Mouse (Mus musculus): ENCODE data around the gene Hmcn1. TPM values are rescaled to one million over a fixed set of nuclear protein-coding genes. Genes with fewer than 3 reads are reported as not detected.

The Hmcn1 gene
- total and polyA plus RNA-seq, 3 experiments: not detected

DNA sequence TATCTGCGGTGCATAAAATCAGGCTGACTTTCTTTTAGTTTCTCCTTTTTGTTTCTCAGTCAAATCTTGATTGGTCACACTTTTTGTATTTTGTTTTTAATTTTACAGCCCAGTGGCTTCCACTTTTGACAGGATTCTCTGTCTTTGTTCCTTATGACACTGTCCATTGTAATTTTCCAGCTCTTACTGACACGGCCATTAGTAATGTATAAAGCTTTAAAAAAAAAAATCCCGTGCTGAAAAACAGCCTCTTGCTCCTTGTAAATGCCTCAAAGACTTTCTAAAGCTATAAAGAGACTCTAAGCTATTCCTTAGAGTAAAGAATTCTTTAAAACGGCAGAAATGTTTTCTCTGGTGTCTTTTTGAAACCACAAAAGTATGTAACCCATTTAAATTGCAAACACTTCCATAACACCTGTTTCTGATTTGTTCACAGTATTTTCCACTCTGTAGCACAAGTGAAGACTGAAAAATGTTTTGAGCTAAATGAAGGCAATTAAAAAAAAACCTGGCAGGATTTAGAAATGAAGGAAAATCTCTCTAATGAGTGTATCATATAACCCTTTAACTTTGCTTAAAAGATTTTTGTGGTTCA is 422.6 kb downstream of the Hmcn1 start:
- Histone ChIP-seq H3K36me3 (ENCODE audit: control insufficient read depth in 1 of 2, insufficient read depth in 2 of 2, low read length in 2 of 2) (no peaks in the 10 kb centered on the region), H3K27ac (ENCODE audit: control insufficient read depth, low read depth, low read length) (no peak overlapping the region), H3K9me3 (replicated peaks; ENCODE audit: insufficient read depth, low read length) (no peaks in the 10 kb centered on the region), H3K4me3 (ENCODE audit: control insufficient read depth in 1 of 2, insufficient read depth in 1 of 2, low read depth in 2 of 2, low read length in 2 of 2) (no peak overlapping the region), H3K4me1 (ENCODE audit: control insufficient read depth in 1 of 2, insufficient read depth in 2 of 2, low read length in 2 of 2) (no peaks in the 10 kb centered on the region), H3K9ac (ENCODE audit: control insufficient read depth, low read depth, low read length, poor library complexity, severe bottlenecking) (no peak overlapping the region), H3K27me3 (ENCODE audit: control insufficient read depth in 1 of 2, insufficient read depth in 2 of 2, low read length in 2 of 2) (no peaks in the 10 kb centered on the region), H3K79me2 (ENCODE audit: control insufficient read depth, insufficient read depth, low read length, poor library complexity) (no peaks in the 10 kb centered on the region)
- no peak for DNase-seq (ENCODE audit: low read depth, low spot score)
- TF ChIP-seq SIN3A (IDR thresholded peaks at IDR 0.05; ENCODE audit: low read length) (no peak), ETS1 (IDR thresholded peaks at IDR 0.05; ENCODE audit: low read depth, low read length) (no peak), MAZ (IDR thresholded peaks at IDR 0.05; ENCODE audit: low read depth, low read length) (no peak), USF2 (IDR thresholded peaks at IDR 0.05; ENCODE audit: borderline replicate concordance in 1 of 2, insufficient read depth in 1 of 2, low read depth in 1 of 2, low read length in 2 of 2) (no peak), MYC (IDR thresholded peaks at IDR 0.05; ENCODE audit: low read depth, low read length) (no peak), MEF2A (IDR thresholded peaks at IDR 0.05; ENCODE audit: extremely low read depth, insufficient replicate concordance, low read depth, low read length, poor library complexity, severe bottlenecking) (no peak), CTCF (IDR thresholded peaks at IDR 0.05 in 2 of 3, conservative IDR thresholded peaks at IDR 0.05 in 1 of 3; ENCODE audit: control insufficient read depth in 1 of 3, insufficient read depth in 1 of 3, low read depth in 2 of 3, low read length in 3 of 3, poor library complexity in 1 of 3, severe bottlenecking in 1 of 3) (no peak), MXI1 (IDR thresholded peaks at IDR 0.05; ENCODE audit: low read depth, low read length) (no peak), CHD1 (IDR thresholded peaks at IDR 0.05; ENCODE audit: low read depth, low read length) (no peak), TCF12 (IDR thresholded peaks at IDR 0.05; ENCODE audit: low read depth, low read length) (no peak), POLR2A (IDR thresholded peaks at IDR 0.05; ENCODE audit: control insufficient read depth in 1 of 2, insufficient read depth in 1 of 2, low read depth in 1 of 2, low read length in 2 of 2, poor library complexity in 1 of 2) (no peak), ZMIZ1 (IDR thresholded peaks at IDR 0.05; ENCODE audit: low read depth, low read length) (no peak), MAFK (IDR thresholded peaks at IDR 0.05; ENCODE audit: borderline replicate concordance, low read depth, low read length) (no peak), SMC3 (IDR thresholded peaks at IDR 0.05; ENCODE audit: low read depth, low read length) (no peak), ZNF384 (IDR thresholded peaks at IDR 0.05; ENCODE audit: low read depth, low read length) (no peak), RCOR1 (IDR thresholded peaks at IDR 0.05; ENCODE audit: low read depth, low read length) (no peak), MAX (IDR thresholded peaks at IDR 0.05; ENCODE audit: low read length) (no peak), CHD2 (IDR thresholded peaks at IDR 0.05; ENCODE audit: low read length) (no peak), NRF1 (IDR thresholded peaks at IDR 0.05; ENCODE audit: insufficient read depth, low read depth, low read length, poor library complexity, severe bottlenecking) (no peak)

DNA sequence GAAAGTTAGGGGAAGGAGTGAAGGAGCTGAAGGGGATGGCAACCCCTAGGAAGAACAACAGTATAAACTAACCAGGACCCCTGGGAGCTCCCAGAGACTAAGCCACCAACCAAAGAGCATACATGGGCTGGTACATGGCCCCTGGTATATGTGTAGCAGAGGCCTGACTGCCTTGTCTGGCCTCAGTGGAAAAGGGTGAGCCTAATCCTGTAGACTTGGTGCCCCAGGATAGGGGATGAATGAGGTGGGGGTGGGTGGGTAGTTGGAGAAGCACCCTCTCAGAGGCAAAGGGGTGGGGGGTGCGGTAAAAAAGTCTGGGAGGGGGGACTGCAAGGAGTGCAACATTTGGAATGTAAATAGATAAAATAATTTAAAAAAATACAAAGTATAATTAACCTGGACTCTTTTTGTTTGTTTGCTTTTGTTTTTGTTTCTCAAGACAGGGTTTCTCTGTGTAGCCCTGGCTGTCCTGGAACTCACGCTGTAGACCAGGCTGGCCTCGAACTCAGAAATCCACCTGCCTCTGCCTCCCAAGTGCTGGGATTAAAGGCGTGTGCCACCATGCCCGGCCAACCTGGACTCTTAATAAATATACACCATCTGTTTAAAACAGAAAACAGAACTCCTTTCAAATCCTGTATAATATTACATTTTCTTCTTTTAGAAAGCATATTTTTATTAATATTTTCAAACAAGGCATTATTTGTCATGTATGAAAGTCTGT is 423.3 kb downstream of the Hmcn1 start:
- H3K4me3 ChIP-seq (ENCODE audit: control insufficient read depth in 1 of 2, insufficient read depth in 1 of 2, low read depth in 2 of 2, low read length in 2 of 2): no peak overlapping the region
- H3K4me1 ChIP-seq (ENCODE audit: control insufficient read depth in 1 of 2, insufficient read depth in 2 of 2, low read length in 2 of 2): no peaks in the 10 kb centered on the region
- TF ChIP-seq MYC (IDR thresholded peaks at IDR 0.05; ENCODE audit: low read depth, low read length) (no peak), JUND (IDR thresholded peaks at IDR 0.05; ENCODE audit: low read depth, low read length) (no peak), MYB (IDR thresholded peaks at IDR 0.05; ENCODE audit: low read depth, low read length) (no peak), RAD21 (IDR thresholded peaks at IDR 0.05; ENCODE audit: low read depth, low read length) (no peak), ZMIZ1 (IDR thresholded peaks at IDR 0.05; ENCODE audit: low read depth, low read length) (no peak), MAFK (IDR thresholded peaks at IDR 0.05; ENCODE audit: borderline replicate concordance, low read depth, low read length) (no peak), TAL1 (IDR thresholded peaks at IDR 0.05; ENCODE audit: low read length) (no peak), UBTF (IDR thresholded peaks at IDR 0.05; ENCODE audit: borderline replicate concordance, insufficient read depth, low read depth, low read length) (no peak), GATA1 (IDR thresholded peaks at IDR 0.05; ENCODE audit: low read depth, low read length) (no peak), CHD2 (IDR thresholded peaks at IDR 0.05; ENCODE audit: low read length) (no peak), TBP (IDR thresholded peaks at IDR 0.05; ENCODE audit: low read depth, low read length) (no peak), EP300 (IDR thresholded peaks at IDR 0.05; ENCODE audit: low read depth in 1 of 2, low read length in 2 of 2) (no peak), CTCF (IDR thresholded peaks at IDR 0.05 in 2 of 3, conservative IDR thresholded peaks at IDR 0.05 in 1 of 3; ENCODE audit: control insufficient read depth in 1 of 3, insufficient read depth in 1 of 3, low read depth in 2 of 3, low read length in 3 of 3, poor library complexity in 1 of 3, severe bottlenecking in 1 of 3) (no peak)
- no peaks in the 10 kb centered on the region for H3K27me3 ChIP-seq (ENCODE audit: control insufficient read depth in 1 of 2, insufficient read depth in 2 of 2, low read length in 2 of 2)
- H3K36me3 ChIP-seq (ENCODE audit: control insufficient read depth in 1 of 2, insufficient read depth in 2 of 2, low read length in 2 of 2): no peaks in the 10 kb centered on the region
- no peak overlapping the region for H3K9ac ChIP-seq (ENCODE audit: control insufficient read depth, low read depth, low read length, poor library complexity, severe bottlenecking)
- no peaks in the 10 kb centered on the region for H3K79me2 ChIP-seq (ENCODE audit: control insufficient read depth, insufficient read depth, low read length, poor library complexity)
- H3K27ac ChIP-seq (ENCODE audit: control insufficient read depth, low read depth, low read length): no peak overlapping the region
- H3K9me3 ChIP-seq (replicated peaks; ENCODE audit: insufficient read depth, low read length): no peaks in the 10 kb centered on the region
- DNase-seq (ENCODE audit: low read depth, low spot score): no peak
